Mouse (Mus musculus) limb, embryonic 12.5 days (tissue): Measurements from ENCODE around the gene Schip1. TPM values are rescaled to one million over a fixed set of nuclear protein-coding genes. Genes with fewer than 3 reads are reported as not detected.
"Not testable (repeated sequence)": the region's sequence is repeated elsewhere in the genome, so short reads cannot be mapped to it uniquely, and the experiment has no call there.

Experiments
- ATAC-seq: fragments of 200-750 bp; cut with Nextera tagmentation; 2 replicates; pipeline ENCODE4 v1.8.0; 2017; ENCODE audit warnings: low read depth, moderate TSS enrichment; ENCODE audit not compliant: insufficient number of reproducible peaks, insufficient read depth, low FRiP score, low TSS enrichment
- H3K27ac ChIP-seq: fragments of 300-500 bp; sonication (generic); 2 replicates; pipeline ENCODE4 v1.5.1; 2016; ENCODE audit warnings: mild to moderate bottlenecking, moderate library complexity
- H3K27me3 ChIP-seq: fragments of 300-500 bp; sonication (generic); 2 replicates; pipeline ENCODE4 v1.6.1; 2016; ENCODE audit warnings: mild to moderate bottlenecking, moderate library complexity
- H3K36me3 ChIP-seq: fragments of 300-500 bp; sonication (generic); 2 replicates; pipeline ENCODE4 v1.6.1; 2016; ENCODE audit warnings: mild to moderate bottlenecking, moderate library complexity
- H3K4me1 ChIP-seq: fragments of 300-500 bp; sonication (generic); replicated peaks from 2 replicates; pipeline ENCODE4 v1.6.1; 2016
- H3K4me2 ChIP-seq: fragments of 300-500 bp; sonication (generic); 2 replicates; pipeline ENCODE4 v1.6.1; 2016; ENCODE audit warnings: mild to moderate bottlenecking, moderate library complexity
- H3K4me3 ChIP-seq: fragments of 300-500 bp; sonication (generic); replicated peaks from 2 replicates; pipeline ENCODE4 v1.5.1; 2016; ENCODE audit warnings: mild to moderate bottlenecking
- H3K9ac ChIP-seq: fragments of 300-500 bp; sonication (generic); replicated peaks from 2 replicates; pipeline ENCODE4 v1.6.1; 2016; ENCODE audit warnings: mild to moderate bottlenecking, moderate library complexity
- H3K9me3 ChIP-seq: fragments of 300-500 bp; sonication (generic); 2 replicates; pipeline ENCODE4 v1.6.1; 2016; ENCODE audit warnings: mild to moderate bottlenecking, moderate library complexity
- WGBS: fragments of 180-500 bp; shearing (Covaris S2); methylation state at CpG from one replicate; pipeline ENCODE4 v1.1.7; 2016; 5-methylcytosine and 5-hydroxymethylcytosine counted together
- polyA plus RNA-seq: library from polyadenylated mRNA; unstranded; fragments of >200 nt; fragmentation: Nextera tagmentation; extraction: Ambion mirVana; gene quantifications from 2 replicates; pipeline ENCODE4 v1.2.1, GENCODE M21; 2016

The Schip1 gene
- polyA plus RNA-seq, 1 experiment from 2014 or later = 31.6 TPM

DNA sequence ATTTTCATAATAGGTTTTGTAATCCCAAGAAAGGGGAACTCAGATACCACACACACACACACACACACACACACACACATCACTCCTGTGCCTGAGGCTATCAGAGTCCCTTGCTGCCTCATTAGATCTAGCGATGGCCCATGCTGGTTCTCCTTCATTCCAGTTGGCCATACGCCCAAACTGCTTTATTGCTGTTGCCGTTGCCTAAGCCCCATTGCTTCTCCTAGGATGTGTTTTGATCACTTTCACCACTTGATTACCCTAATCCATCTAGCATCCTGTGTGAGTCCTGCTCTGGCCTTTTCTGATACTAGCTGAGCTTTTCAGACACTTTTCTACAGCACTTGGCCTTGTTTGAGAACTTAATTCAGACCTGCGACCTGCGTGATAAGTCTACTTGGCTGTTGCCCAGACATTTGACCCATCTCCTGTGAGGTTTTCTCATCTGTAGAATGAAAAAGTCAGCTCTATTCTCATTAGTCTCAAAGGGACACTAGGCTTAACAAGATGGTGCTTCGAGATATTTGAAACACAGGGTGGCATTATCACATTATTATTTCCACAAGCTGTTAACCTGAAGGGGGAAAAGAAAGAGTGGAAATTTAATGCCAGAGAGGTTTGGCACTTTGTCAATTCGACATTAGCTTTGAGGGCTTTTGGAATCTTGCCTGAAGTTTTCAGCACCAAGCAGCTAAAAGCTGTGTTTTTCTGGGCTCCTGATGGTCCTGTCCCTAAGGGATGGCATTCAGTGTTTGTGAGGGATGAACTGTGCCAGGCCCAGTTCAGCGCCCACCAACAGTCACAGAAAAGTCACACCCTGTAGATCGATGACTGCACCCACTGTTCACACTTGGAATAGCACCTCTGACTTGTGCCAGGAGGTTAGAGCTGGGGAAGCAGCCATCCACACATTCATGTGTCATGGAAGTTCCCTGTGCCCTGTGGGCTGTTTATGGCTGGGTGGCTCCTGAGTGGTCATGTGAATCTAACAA lies 7.1 kb downstream of the Schip1 start:
- Histone ChIP-seq H3K9ac (no peak overlapping the region), H3K27me3 (no peaks in the 10 kb centered on the region), H3K4me2 (no peak overlapping the region), H3K4me1 (no peaks in the 10 kb centered on the region), H3K27ac (no peak overlapping the region), H3K9me3 (no peaks in the 10 kb centered on the region), H3K4me3 (no peak overlapping the region), H3K36me3 (no peaks in the 10 kb centered on the region)
- WGBS = 68% methylated on average over 9 of the region's 9 CpGs
- no peak for ATAC-seq

DNA sequence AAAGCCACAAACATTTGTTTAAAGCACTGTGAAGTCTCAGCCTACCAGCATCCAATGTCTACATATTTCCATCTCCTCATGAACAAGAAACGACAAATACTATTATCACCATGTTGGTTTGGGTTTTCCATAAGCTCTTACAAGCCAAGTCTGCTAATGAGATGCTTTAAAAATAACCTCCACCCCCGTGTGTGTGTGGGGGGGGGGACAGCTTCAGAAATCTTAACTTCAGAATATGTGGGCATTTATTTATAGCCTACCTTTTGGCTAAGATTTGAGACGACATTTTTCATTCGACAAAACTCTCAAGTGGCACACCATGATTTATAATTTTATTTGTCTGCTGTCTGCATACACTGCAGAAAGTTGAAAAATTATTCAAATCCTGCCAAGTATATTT lies 12.8 kb downstream of the Schip1 start:
- Histone ChIP-seq H3K4me3 (no peak overlapping the region), H3K9me3 (no peaks in the 10 kb centered on the region), H3K4me2 (no peak overlapping the region), H3K4me1 (no peaks in the 10 kb centered on the region), H3K27ac (no peak overlapping the region), H3K27me3 (peaks cover 4% of the 10 kb centered on the region; the same call in 1 of the 2 replicates), H3K36me3 (no peaks in the 10 kb centered on the region), H3K9ac (no peak overlapping the region)
- WGBS = 66% methylated on average over 4 of the region's 4 CpGs
- no peak for ATAC-seq

DNA sequence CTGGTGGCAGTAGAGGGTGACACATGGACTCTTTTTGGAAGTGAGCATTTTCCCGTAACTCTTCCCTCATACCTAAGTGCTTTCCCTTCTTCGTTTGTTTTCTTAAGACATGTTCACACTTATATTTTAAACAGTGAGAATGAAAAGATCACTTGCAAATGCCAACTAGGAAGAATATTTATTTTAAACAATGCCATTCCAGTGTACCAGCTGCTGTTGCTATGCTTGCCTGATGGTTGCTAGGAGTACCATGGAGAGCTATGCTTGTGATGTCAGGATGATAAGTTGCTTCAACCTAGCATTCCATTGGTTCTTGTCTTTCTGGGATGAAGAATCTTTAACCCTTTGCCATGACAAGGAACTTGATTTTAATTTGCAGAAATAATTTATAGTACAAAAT lies 20.4 kb downstream of the Schip1 start:
- ATAC-seq = no peak
- Histone ChIP-seq H3K27ac (no peak overlapping the region), H3K9ac (no peak overlapping the region), H3K27me3 (peaks cover 32% of the 10 kb centered on the region), H3K36me3 (no peaks in the 10 kb centered on the region), H3K9me3 (no peaks in the 10 kb centered on the region), H3K4me2 (no peak overlapping the region), H3K4me3 (no peak overlapping the region), H3K4me1 (no peaks in the 10 kb centered on the region)
- 93% methylated on average over 2 of the region's 2 CpGs for WGBS

DNA sequence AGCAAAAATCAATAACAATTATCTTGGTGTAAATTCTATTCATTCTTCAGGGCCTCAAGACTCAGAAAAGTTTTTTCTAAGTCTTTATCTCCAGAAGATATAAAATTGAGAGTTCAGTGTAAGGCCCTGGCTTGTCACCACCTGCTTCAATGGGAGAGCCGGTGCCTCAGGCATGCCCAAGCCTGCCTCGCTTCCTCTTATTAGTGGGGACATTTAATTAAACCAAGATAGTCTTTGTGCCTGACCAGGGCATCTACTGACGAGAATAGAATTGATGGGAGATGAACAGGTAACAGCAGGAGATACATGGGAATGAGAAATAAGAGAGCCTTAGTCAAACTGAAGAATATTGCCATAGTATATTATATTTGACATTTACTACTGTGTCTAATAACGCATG lies 27.5 kb downstream of the Schip1 start:
- H3K36me3 ChIP-seq = no peaks in the 10 kb centered on the region
- 42% methylated on average over 4 of the region's 4 CpGs for WGBS
- H3K4me1 ChIP-seq = peaks cover 1% of the 10 kb centered on the region; the same call in 1 of the 2 replicates
- H3K27ac ChIP-seq = no peak overlapping the region
- peaks cover 48% of the 10 kb centered on the region for H3K27me3 ChIP-seq
- H3K4me3 ChIP-seq = no peak overlapping the region
- H3K4me2 ChIP-seq = no peak overlapping the region
- no peaks in the 10 kb centered on the region for H3K9me3 ChIP-seq
- no peak for ATAC-seq
- H3K9ac ChIP-seq = no peak overlapping the region

DNA sequence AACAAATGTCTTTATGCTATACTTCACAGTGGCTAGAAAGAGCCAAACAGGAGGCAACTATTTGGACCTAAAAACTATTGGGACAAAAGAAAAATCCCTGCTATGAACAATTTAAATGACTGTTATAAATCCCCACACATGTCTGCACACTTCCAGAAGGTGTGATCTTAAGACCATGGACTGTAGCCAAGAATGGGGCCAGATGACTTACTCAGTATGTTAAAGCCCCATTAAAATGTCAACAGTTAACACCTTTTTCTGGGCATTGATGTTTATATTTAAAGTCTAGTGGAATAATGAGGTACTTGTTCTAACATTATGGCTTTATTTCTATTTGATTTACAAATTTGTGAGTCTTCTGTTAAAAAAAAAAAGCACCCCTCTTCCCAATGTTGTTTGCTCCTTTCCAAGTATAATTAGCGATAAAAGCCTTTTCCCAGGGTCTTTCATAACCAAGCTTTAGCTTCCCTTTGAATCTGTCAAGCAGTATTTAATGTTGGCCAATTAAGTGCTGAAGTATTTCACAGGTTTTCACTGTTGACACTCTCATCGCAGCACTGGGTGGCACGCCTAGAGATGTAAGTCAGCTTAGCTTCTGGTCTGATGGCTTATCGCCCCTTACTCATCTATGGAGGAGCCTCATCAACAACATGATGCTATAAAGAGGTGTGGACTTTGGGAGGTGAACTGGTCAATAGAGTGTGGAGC lies 32.3 kb downstream of the Schip1 start:
- Histone ChIP-seq H3K9me3 (no peaks in the 10 kb centered on the region), H3K4me3 (no peak overlapping the region), H3K27ac (no peak overlapping the region), H3K27me3 (peaks cover 50% of the 10 kb centered on the region), H3K4me1 (peaks cover 4% of the 10 kb centered on the region; the same call in 1 of the 2 replicates), H3K36me3 (no peaks in the 10 kb centered on the region), H3K4me2 (no peak overlapping the region), H3K9ac (no peak overlapping the region)
- ATAC-seq = peak; percentile 59; the same call in 1 of the 2 replicates
- 34% methylated on average over 4 of the region's 4 CpGs for WGBS

DNA sequence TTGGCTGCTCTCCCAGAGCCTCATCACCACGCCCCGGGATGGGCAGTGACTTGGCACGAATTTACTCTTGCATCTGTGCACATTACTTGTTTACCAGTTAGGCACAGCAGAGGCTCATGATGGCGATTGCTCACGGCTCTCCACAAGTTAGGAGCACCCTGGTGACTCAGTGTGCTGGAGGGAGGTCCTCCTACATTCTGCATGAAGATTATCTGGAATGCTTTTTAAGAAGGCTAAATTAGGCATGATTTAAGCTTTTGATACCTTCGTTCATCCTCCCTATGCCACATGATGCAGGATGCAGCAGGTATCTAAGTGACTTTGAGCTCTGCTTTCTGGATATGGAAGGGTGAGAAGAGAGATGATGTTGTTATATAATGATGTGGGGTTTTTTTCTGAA lies 35.0 kb downstream of the Schip1 start:
- not testable (repeated sequence) for H3K9me3 ChIP-seq, ATAC-seq
- WGBS = 85% methylated on average over 6 of the region's 6 CpGs

DNA sequence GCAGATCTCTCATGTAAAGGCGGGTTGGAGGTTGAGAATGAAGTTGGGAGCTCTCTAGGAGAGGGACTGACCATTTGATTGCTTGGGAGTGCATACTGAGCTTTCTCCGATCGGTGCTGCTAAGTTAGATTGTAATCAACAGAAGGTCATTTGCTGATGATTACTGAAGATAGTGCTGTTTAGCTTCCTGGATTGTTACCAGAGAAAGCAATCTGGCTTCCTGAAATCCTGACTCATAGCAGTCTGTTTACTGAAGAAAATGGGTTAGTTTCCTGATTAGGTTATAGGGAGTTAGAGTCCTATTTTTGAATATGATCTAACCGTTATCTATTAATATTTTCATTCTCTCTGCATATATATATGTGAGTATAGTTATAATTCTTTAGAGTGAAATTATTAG lies 36.7 kb downstream of the Schip1 start:
- no peaks in the 10 kb centered on the region for H3K36me3 ChIP-seq
- H3K4me3 ChIP-seq = no peak overlapping the region
- H3K9ac ChIP-seq = no peak overlapping the region
- H3K4me1 ChIP-seq = peaks cover 4% of the 10 kb centered on the region; the same call in 1 of the 2 replicates
- H3K9me3 ChIP-seq = no peaks in the 10 kb centered on the region
- H3K27me3 ChIP-seq = peaks cover 37% of the 10 kb centered on the region
- ATAC-seq = no peak
- no peak overlapping the region for H3K4me2 ChIP-seq
- 73% methylated on average over 4 of the region's 4 CpGs for WGBS
- H3K27ac ChIP-seq = no peak overlapping the region

More for the DNA sequence above, 35.0 kb downstream of the Schip1 start:
- H3K4me2 ChIP-seq, H3K36me3 ChIP-seq, H3K9ac ChIP-seq, H3K27ac ChIP-seq, H3K4me1 ChIP-seq, H3K4me3 ChIP-seq: not testable (repeated sequence)
- H3K27me3 ChIP-seq = peaks cover 42% of the 10 kb centered on the region

DNA sequence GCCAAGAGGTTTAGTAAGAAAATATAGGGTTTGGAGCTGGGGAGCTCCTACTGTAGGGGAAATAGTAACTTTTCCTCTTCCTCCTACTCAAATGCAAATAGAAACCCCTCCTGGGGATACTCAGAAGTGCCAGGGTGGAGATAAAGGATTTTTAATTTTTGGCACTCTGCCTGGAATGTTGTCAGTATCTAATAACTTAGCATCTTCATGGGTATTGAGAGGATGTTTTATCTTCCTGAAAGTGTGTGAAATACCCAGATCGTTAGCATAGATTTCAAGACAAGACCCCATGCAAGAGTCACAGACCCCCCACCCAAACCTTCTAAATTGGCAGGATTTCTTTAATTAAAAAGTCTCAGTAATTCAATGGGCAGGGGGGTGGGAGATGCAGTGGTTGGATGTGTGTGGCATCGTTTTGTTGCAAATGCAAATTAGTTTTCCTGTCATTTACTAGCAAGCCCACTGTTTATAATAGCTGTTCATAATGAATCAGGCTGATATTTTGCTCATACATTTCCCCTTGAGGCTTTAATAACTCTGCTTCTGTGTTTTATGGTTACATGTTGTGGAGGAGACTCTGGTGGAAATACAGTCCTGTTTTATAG lies 40.6 kb downstream of the Schip1 start:
- H3K4me3 ChIP-seq = no peak overlapping the region
- no peak for ATAC-seq
- no peaks in the 10 kb centered on the region for H3K36me3 ChIP-seq
- H3K9me3 ChIP-seq = no peaks in the 10 kb centered on the region
- H3K9ac ChIP-seq = no peak overlapping the region
- no peak overlapping the region for H3K4me2 ChIP-seq
- 63% methylated on average over 2 of the region's 2 CpGs for WGBS
- H3K27ac ChIP-seq = no peak overlapping the region
- H3K4me1 ChIP-seq = no peaks in the 10 kb centered on the region
- peaks cover 30% of the 10 kb centered on the region for H3K27me3 ChIP-seq

DNA sequence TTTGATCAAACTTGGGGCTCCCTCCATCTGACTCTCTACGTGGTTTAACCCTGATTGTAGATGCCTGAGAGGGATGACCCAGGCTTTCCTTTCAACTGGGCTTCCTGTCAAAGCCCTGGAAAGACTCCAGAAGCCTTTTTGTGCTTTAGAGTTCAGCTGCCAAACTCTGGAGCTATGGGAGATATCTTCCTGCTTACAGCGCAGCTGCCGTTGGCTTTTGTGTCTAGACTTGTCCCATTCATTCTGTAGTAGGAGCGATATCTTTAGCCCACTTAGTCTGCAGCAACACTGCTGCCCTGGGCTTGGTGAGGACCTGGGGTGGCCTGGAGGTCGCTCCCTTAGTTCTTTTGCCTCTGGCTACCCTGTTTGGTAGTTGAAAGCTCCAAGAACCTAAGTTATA lies 56.7 kb downstream of the Schip1 start:
- 73% methylated on average over 5 of the region's 5 CpGs for WGBS
- H3K36me3 ChIP-seq = no peaks in the 10 kb centered on the region
- no peak overlapping the region for H3K4me3 ChIP-seq
- no peak overlapping the region for H3K4me2 ChIP-seq
- ATAC-seq = no peak
- H3K9ac ChIP-seq = no peak overlapping the region
- H3K27me3 ChIP-seq = peaks cover 12% of the 10 kb centered on the region; the same call in 1 of the 2 replicates
- H3K4me1 ChIP-seq = no peaks in the 10 kb centered on the region
- no peak overlapping the region for H3K27ac ChIP-seq
- H3K9me3 ChIP-seq = no peaks in the 10 kb centered on the region

DNA sequence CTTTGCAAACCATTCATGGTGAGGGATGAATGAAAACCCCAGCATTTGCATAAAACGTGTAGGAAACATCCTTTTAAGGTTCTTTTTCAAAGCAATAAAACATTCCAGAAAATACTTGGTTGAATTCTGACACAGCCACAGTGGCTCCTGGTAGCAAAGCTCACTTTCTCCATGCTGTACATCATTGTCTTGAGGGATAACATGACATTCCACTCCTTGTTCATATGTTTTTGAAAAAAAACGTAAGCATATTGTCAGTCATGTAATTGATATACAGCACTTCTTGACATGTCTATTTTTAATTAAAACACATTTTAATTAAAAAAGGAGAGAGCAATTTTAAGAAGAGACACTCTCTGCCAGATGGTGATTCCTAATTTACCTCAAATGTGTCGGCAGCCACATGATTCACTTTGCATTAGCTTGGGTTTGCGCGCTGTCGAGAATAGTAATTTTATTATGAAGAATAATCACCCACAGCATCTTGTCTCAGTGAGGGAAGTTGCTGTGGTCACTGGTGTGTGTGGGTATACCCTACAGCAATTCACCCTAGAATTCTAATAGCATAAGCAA lies 61.8 kb downstream of the Schip1 start:
- H3K4me1 ChIP-seq = no peaks in the 10 kb centered on the region
- H3K27ac ChIP-seq = no peak overlapping the region
- no peak overlapping the region for H3K4me3 ChIP-seq
- no peaks in the 10 kb centered on the region for H3K36me3 ChIP-seq
- no peak for ATAC-seq
- H3K9me3 ChIP-seq = no peaks in the 10 kb centered on the region
- peaks cover 14% of the 10 kb centered on the region; the same call in 1 of the 2 replicates for H3K27me3 ChIP-seq
- H3K9ac ChIP-seq = no peak overlapping the region
- WGBS = 79% methylated on average over 6 of the region's 6 CpGs
- H3K4me2 ChIP-seq = no peak overlapping the region

DNA sequence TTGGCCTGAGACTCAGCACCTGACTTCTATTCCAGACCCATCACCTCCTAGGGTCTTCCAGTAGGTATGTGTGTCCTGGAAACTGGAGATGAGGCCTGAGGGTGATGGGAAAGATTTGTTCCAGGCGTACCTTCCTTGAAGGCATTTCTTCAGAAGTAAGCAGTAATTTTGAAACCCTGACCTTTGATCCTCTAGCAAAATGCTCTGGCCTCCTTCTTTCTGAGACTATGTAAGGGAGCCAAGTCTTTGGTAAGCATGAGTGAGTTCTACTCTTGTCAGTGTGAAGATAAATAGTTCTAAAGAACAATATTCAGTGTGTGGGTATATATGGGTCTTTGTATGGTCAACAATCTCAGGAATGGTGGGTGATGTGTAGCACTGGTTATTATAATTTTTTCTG lies 65.8 kb downstream of the Schip1 start:
- WGBS = 63% methylated on average over 1 of the region's 1 CpGs
- no peak for ATAC-seq
- Histone ChIP-seq H3K4me1 (no peaks in the 10 kb centered on the region), H3K9me3 (no peaks in the 10 kb centered on the region), H3K4me3 (no peak overlapping the region), H3K27ac (no peak overlapping the region), H3K36me3 (no peaks in the 10 kb centered on the region), H3K9ac (no peak overlapping the region), H3K4me2 (no peak overlapping the region), H3K27me3 (peaks cover 6% of the 10 kb centered on the region; the same call in 1 of the 2 replicates)
